Mouse (Mus musculus): ENCODE measurements at regions not wholly inside any gene's neighbourhood (a gene's known extent, or its start where the extent isn't known, plus 50 kb on each side); places are given as distances from the start of the nearest gene placed in this dataset.

- TF ChIP-seq CTCF (IDR thresholded peaks at IDR 0.05; ENCODE audit: control insufficient read depth, insufficient read depth, insufficient read length): no peak
- no peak for TF ChIP-seq FOSL1 (IDR thresholded peaks at IDR 0.05; ENCODE audit: insufficient read depth, low read length, poor library complexity, severe bottlenecking)
- TF ChIP-seq CEBPB (IDR thresholded peaks at IDR 0.05; ENCODE audit: low read depth): no peak
- no peak for TF ChIP-seq MYOG (IDR thresholded peaks at IDR 0.05; ENCODE audit: control insufficient read depth, extremely low read depth, insufficient read length)
- TF ChIP-seq USF1 (IDR thresholded peaks at IDR 0.05; ENCODE audit: low read depth): no peak
- TF ChIP-seq MAX (IDR thresholded peaks at IDR 0.05): no peak
Observed at GRCm38 (mm10) chr15:52191176-52191575, 1693.5 kb upstream of the Gm7489 start.

All from C2C12 (cell line).